Mouse (Mus musculus): ENCODE results near the gene Cd6.
A peak's percentile ranks its signal among the peaks of the same experiment; 100 is the strongest.

Gene Cd6

DNA sequence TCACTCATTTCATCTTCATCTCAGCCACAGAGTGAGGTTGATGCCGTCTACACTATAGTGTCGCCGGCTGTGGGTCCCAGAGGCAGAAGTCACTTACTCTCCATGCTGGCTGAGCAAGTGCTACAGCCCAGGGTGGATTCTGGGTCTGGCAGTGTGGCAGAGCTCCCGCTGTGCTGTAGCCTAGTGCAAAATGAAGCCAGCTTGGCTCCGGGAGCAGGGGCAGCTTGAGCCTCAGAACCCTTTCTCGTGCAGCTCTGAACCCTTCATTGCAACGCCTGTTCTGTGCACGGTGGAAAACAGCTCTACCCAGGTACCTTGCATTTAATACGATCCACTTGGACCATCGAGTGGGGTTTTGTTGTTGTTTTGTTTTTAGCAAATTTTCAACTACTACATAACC, 62.2 kb downstream of the Cd6 start:
- no peak for DNase-seq (ENCODE audit: low read depth in 1 of 2, low spot score in 2 of 2)

DNA sequence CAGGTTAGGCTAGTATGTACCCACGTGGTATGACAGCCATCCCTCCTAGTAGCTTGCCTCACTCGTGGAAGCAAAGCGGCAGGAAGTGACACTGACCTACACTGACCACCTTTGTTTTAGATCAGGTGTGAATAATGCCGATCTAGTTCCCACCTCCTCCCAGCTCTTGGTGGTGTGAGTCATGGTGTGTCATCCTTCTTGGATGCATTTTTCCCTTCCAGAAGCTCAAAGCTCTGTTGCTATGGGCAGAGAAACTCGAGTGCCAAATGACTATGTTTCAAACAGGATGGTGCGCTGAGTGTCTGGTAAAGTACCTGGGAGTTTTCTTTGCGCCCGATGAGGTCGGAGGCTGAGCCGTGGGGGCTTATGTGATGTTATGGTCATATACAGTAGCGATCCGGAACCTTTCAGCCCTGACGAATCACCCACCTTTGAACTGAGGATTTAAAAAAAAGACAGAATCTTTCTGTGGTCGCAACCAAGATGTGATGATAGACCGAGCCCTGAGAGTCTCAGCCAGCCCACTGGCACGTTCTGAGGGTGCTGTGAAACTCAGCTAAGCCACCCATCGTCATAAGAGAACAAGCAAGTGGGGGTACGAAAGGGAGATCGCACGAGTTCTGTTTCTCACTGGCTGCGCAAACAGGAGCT, 66.4 kb downstream of the Cd6 start:
- no peak for DNase-seq (ENCODE audit: low read depth in 1 of 2, low spot score in 2 of 2)

DNA sequence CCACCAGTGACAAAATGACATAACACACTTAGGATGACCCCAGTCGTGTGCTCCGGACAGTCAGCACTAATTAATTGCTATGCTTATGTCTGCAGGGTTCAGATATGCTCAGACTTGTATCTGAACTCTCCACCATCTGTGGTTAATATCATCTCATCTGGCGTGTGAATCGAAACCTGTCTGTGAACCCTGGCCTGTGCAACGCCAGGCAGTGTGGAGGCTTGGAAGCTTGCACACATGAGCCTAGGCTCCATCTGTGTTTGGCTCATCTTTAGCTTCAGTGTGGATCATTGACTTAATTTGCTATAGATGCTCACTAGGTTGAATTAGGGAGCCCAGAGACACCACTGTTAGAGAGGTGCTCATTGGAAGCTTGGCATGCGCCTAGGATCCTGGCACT, 67.4 kb downstream of the Cd6 start:
- no peak for DNase-seq (ENCODE audit: low read depth in 1 of 2, low spot score in 2 of 2)

DNA sequence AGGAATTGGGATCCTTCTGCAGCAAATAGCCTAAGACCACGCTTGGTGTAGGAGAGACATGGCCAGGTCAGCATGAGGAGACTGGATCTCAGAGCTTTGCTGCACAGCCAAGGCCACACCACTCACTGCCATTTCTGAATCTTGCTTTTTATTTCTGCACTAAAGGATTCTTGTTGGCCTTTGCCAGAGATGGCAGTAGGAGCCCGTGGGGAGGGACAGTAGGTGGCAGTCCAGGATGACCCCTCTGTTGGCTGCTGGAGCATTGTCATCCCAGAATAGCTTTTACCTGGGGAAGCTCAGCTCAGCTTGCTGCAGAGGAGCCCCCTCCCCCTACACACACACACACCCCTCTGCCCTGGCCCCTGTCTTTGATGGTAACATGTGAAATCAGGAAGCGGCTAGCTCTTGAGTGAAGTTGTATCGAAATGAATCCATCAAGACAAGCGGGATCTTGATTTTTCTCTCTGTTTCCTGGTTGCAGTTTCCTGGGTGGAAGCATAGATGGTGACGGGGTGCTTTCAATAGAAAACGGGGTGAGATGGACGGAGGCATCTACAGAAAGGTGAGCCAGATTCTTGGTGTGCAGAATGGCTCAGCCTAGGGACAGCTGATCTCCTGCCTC, 68.0 kb downstream of the Cd6 start:
- DNase-seq (ENCODE audit: low read depth in 1 of 2, low spot score in 2 of 2): no peak

DNA sequence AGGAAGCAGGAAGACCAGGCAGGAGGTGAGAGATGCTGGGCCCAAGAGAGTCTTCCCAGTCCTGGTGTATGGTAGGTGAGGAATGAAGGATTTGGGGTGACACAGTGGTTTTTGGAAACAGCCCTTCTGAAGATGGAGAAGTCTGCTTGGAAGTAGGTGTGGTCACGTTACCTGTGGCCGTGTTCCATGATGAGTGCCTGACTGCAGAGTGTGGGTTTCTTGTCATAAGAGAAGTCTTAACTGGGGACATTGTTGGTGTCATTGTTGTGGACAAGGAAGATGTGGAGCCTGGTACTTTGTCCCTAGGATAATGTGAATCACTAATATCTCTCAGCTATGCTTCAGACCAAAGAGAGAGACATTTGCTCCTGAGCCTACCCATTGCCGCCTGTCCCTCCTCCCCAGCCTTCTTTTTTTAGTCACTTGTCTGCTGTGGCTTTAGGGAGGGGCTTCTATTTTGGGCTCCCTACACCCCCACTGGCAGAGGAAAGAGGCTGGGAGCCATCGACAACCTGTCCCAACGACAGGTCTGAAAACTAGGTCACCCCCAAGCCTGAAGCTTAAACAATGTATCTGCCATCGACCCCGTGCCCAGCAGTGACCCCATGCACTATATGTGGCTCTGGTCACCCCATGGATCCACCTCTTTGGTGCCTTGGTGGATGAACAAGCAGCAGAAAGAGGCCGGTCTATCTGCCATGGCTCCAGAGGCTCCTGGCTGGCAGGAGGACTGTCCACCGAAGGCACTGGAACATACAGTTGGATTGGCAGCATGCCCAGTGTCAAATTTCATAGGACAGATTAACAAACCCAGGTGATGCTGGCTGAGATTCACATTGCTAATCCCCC, 69.7 kb downstream of the Cd6 start:
- no peak for DNase-seq (ENCODE audit: low read depth in 1 of 2, low spot score in 2 of 2)

DNA sequence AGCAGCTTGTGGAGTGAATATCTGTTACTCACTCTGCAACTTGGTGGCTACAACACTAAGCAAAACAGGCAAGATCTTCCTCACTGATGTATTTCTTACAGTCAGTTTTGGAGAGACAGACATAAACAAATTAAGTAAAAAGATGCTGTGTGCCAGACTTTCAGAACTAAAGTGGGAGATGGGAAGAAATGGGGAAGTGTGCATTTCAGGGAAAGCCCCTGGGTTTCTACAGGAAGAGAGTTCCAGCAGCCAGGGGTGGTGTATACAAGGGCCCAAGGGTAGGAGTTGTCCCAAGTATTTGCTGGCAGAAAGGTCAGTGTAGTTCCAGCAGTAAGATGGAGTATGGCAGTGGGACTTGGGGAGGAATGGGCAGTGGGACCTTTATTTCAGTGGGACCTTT, 70.3 kb downstream of the Cd6 start:
- DNase-seq (ENCODE audit: low read depth in 1 of 2, low spot score in 2 of 2): no peak

DNA sequence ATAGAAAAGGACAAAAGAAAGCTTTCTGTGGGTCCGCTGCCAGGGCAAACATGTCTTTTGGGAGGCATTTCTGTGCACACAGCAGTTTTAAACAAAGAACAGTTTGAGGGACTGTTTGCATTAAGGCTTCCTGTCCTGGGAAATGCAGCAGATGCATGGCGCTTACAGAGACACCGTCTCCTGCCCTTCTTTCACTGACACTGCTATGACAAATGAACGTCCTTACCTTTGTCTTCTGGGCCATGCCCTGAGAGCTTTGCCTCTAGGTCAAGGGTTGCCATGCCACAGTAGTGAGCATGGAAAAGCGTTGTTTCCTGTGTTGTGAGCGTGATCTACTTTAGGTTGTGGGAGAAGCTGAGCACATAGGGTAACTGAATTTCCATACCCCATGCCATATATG, 71.2 kb downstream of the Cd6 start:
- no peak for DNase-seq (ENCODE audit: low read depth in 1 of 2, low spot score in 2 of 2)

DNA sequence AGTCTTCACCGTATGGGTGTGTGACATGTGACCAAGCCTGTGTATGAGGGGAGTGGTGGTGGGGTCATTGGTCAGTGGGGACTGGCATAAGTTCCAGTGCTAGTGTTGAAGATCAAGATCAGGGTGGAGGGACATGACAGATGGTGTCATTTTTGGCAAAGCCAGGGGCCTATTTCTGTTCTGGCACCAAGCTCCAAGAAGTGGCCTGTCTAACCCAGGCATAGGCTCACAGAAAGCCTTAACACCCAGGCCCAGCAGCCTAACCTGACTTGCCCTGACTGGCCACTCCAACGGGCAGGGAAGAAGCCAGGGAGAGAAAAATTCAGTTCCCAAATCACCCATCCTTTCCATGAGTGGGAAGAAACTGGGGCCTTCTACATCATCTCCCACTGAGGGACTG, 72.3 kb downstream of the Cd6 start:
- no peak for DNase-seq (ENCODE audit: low read depth in 1 of 2, low spot score in 2 of 2)

DNA sequence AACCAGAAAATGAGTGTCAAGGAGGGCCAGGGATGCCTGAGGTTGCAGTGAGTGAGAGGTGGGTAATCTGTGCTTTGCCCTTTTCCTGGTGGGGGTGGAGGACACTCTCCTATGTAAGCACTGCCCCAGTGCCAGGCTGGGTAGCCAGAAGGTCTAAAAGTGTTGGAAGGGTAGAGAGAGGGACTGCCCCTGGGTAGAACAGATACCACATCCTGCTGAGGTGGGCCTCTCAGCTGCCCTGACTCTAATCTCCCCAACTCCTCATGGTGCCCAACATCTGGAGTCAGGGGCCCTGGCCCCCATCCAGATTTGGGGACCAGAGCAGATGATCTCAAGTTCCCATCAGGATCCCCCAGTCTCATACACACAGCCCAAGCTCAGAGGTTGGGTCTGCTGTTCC, 72.7 kb downstream of the Cd6 start:
- no peak for DNase-seq (ENCODE audit: low read depth in 1 of 2, low spot score in 2 of 2)

DNA sequence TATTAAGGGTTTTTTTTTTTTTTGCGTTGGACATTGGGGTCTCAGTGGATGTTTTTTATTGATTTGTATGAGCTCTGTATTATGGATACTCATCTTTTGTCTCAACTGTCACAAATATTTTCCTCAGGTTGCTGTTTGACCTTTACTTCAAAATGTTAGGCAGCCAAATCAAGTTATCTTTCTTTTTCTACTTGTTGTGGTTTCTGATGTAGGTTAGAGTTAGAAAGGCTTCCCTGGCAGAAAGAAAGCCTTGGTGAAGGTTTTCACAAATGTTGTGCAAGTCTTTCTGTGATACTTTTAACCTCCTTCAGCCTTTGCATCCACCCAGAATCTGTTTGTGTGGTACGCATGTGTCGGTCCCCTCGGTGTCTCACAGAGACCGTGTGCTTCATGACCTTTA, 77.2 kb downstream of the Cd6 start:
- DNase-seq (ENCODE audit: low read depth in 1 of 2, low spot score in 2 of 2): no peak

DNA sequence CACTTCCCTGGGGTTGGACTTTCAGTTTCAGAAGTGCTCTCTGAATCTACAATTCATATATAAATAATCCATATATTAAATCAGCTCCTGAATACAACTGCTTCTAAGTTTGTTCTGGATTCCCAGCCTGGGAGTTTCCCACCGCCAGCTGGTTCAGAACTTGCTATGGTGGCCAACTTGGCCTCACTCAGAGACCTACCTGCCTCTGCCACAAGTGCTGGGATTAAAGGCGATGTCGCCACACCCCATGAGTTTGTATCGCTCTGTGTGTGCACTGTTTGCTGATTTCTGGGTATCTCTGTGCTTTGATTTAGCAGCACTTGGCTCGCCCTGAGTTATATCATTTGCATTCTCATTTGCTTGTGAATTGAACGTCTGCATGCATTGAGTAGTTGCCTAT, 77.8 kb downstream of the Cd6 start:
- no peak for DNase-seq (ENCODE audit: low read depth in 1 of 2, low spot score in 2 of 2)

DNA sequence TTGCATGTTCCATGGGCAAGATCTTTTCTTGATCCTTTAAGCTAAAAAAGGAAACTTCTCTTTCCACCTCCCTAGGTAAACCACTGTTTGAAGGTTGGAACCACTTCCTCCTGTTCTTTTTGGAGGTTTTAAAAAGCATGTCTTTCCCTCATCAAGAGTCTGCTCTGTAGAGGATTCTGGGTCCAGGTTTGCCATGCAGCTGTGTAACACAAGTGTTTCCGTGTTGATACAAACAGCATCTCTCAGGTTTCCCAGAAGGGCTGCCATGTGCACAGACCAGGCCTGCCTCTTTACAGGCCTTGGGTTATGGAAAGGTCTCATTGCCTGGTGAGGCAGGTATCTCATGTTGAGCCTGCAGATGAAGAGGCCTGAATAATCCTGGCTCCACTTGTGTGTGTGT, 78.3 kb downstream of the Cd6 start:
- no peak for DNase-seq (ENCODE audit: low read depth in 1 of 2, low spot score in 2 of 2)

DNA sequence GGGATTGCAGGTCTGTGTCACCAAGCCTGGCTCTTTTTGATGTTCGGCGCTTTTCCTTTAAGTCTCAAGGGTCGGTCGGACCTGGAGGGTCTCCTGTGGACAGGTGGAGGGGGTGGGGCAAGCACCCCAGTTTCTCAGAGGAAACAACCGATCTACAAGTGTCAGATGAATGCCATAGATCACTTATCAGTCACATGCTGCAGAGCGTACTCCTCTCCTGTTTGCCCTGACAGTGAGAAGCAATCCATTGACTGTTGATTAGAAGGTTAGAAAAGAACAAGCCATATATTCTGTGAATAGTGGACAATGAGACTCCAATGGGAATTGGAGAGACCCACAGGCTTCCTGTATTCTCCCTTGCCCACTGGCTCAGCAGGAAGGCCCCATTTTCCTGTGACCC, 79.7 kb downstream of the Cd6 start:
- DNase-seq (ENCODE audit: low read depth in 1 of 2, low spot score in 2 of 2): no peak

DNA sequence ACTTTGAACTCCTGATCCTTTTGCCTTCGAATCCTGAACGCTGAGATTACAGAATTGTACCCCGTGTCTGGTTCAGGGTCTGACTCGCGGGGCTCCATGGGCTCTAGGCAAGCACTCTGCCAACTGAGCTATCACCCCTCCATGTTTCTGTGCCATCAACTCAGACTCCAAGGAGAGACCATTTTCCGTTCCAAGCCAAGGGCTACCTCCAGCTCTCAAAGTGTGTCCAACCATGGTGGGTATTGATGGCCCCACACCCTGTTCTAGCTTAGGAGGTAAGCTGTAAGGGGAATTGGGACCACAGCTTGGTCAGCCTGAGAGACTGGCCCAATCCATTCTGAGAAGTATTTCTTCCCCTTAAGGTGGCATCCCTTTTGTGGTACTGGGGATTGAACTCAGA, 80.6 kb downstream of the Cd6 start:
- DNase-seq (ENCODE audit: low read depth in 1 of 2, low spot score in 2 of 2): no peak

DNA sequence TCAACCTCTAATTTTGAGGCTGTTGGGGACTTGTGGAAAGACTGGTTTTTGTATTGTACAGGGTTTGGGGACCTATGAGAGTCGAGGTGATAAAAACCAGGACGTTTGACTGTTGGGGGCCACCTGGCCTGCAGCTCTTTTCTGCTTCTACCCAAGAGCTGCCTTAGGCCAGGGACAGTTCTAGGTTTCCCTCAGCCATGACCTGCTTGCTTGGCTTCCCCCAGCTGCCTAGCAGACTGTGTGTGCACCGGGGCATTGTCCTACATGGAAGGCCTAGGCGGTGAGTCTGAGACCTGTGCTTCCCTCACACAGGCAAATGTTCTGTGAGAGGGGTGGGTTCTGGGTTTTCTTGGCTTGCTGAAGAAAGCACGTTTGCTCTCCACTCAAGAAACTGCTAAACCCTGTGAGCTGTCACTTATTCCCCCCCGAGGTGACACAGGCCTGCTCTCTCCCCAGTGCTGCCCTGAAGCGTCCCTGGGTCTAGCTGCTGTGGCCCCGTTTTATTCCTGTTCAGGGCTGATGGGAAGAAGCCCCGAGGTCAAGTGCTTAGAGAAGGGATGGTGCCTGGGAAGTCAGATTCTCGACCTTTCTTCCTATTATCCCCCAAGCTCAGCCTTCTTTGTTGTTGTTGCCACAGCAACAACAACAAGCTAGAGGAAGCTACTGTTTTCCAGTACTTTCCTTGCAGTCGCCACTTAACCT, 81.3 kb downstream of the Cd6 start:
- DNase-seq (ENCODE audit: low read depth in 1 of 2, low spot score in 2 of 2): no peak

DNA sequence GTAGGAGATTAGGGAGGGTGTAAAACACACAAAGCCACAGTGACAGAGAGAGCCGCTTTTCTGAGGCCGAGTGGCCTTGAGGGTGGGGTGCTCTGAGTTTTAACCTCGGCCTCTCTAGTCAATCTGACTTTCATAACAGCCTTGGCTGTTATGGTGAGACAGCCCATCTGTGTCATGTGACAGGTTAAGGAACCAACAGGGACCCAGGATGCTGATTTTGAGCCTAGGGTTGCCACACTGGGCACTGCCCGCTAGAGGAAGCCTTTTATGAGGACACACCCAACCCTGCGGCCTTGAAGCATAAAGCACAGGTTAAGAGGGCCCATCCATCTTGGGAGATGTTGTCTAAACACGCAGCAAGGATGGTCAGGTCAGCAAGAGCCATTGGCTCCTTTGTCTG, 82.1 kb downstream of the Cd6 start:
- DNase-seq (ENCODE audit: low read depth in 1 of 2, low spot score in 2 of 2): peak; percentile 40 to 54

DNA sequence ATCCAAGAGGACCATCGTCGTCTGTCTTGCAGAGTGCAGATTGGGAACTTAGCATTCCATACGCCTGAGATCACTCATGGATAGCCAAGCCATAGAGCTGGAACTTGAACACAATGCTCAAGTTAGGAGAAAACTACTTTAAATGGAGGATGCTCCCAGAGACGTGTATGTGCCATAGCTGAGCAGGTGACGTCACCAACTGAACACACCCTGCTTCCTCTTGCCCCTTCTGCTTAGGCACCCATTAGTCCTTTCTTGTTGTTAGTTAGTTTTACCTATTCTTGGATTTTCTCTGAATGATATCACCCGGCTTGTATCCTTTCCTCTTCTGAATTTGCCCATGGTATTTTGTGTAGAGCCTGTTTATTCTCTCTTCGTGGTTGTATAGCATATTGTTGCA, 82.7 kb downstream of the Cd6 start:
- no peak for DNase-seq (ENCODE audit: low read depth in 1 of 2, low spot score in 2 of 2)

DNA sequence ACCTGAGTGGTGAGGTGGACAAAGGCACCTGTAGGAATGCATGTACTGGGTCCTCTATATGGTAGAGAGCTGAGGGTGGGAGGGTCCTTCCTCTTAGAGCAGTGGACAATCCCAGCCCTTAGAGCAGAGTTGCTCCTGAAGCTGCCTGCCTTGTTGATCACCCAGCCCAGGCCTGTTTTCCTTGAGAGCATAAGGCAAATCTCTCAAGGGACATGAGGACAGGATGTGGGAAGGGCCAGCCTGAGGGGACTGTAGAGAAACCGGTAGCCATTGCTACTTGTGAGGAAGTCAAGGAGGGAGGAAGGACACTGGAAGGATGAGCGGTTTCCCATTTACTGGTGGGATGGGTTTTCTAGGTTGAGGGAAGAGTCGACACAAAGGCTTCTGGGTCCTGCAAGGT, 87.3 kb downstream of the Cd6 start:
- DNase-seq (ENCODE audit: low read depth in 1 of 2, low spot score in 2 of 2): no peak

DNA sequence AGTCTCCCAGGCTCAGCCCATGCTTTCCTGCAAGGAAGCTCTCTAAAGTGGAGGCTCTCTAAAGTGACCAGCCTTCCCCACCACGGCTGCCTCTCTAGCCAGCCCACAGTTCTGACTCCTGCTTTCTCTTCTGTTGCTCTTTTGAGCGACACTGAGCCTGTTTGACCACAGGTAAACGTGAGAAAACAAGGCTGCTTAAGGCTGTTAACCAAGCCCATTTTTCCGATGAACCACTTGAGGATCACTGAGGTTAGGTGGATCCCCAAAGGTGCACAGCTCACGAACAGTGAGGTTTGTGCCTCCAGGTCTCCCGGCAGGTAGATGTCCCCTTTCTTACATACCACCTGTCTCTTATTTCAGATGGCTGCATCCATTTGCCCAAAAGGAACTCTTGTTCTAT, 87.7 kb downstream of the Cd6 start:
- DNase-seq (ENCODE audit: low read depth in 1 of 2, low spot score in 2 of 2): no peak

DNA sequence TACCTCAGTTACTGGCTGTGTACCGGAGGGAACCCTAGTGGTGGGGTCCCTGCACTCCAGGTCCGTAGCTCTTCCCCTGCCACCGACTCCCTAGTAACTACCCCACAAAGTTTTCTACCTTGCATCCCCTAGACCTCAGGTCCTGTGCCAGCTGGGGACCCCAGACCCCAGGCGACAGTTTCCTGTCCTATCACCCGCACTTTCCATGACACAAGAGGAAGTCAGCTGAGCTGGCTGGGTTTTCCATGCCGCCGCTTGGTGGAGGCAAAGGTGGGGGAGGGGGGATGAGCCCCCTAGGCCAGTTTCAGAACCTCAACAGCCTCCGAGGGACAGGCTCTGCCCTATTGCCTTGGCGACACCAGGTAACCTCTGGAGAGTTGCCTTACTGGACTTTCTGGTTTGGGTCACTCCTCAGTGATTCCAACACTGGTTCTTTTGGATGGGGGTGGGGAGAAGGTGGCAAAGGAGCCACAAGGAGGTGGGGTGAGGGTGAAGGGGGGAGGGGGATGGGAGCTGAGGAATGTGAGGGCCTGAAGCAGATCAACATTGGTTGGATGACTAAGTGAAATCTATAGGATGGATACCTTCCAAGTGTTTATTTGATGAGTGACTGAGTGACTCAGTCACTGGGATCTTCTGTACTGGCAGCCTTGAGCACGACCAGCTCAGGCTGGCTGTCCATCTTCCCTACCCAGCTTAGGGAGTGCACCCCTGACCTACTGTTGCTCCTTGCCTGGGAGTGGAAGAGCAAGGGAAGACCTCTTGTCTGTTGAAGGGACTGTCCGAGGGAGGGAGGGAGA, 89.0 kb downstream of the Cd6 start:
- no peak for DNase-seq (ENCODE audit: low read depth in 1 of 2, low spot score in 2 of 2)

DNA sequence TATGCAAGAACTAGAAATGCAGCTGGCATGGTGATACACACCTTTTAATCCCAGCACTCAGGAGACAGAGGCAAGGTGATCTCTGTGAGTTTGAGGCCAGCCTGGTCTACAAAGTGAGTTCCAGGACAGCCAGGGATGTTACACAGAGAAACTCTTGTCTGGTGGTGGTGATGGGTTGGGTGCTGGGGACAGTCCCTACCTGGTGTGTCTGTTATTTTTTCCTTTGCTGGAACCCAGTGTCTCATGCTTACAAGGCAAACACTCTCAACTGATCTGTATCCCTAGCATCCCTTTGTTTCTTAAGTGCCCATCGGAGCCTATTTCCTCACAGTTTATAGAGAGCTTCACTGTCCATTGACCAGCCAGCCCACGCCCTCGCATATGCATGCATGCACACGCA, 89.9 kb downstream of the Cd6 start:
- DNase-seq (ENCODE audit: low read depth in 1 of 2, low spot score in 2 of 2): no peak

Data from monocyte, adult 2 months (primary cell).